Mouse (Mus musculus) lung, adult 10 weeks (tissue): Measurements from ENCODE around the gene St7. TPM values are rescaled to one million over a fixed set of nuclear protein-coding genes. Genes with fewer than 3 reads are reported as not detected.

Source experiments
- polyA plus RNA-seq: library from polyadenylated mRNA; stranded (reverse); fragments of 350-450 nt; fragmentation: Illumina TruSeq; extraction: RNeasy Lipid Tissue Mini Kit (QIAGEN cat#74804); gene quantifications from one replicate; pipeline ENCODE4 v1.2.3, GENCODE M21; 2014; ENCODE audit warnings: low read depth, low replicate concordance; ENCODE audit not compliant: insufficient read depth

St7 gene
- 14.3 TPM for polyA plus RNA-seq

DNA sequence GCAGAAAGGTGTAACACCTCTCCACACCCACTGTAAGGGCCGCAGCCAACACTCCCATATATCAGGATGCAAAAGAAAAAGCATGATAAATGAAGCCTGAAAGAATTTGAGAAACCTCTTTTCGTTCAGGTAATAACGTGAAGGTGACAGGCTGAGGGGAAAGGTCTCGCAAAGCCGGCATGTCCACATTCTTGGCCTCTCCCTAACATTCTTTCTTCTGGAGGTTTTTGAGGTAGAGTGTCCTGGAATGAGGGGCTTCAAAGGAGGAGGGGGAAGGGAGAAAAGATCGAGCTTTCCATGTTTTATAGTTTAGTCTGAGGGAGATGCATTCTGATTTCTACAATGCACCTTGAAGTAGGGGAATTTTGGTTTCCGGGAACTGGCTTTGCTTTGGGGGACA is at the start of gene St7:
Gene St7, plus strand, starts transcription at position 287 of the 400 bp plus-strand sequence.

Other genes starting within 250 kb of the St7 start
- gene Met, start 229.1 kb upstream of the St7 start, polyA plus RNA-seq, result 12.8 TPM
- 103 TPM for gene Capza2, start 56.7 kb upstream of the St7 start, polyA plus RNA-seq